27 mouse cellular contexts compared by ENCODE assay signal in genomic region chr5:27711461-27712192, GRCm38 (mm10).
DNase-seq lines count a peak whose midpoint lies in the region; ATAC-seq and TF ChIP-seq lines count a peak whose summit lies in the region.
"Had no signal": no experiment of that assay in that cellular context is flagged by ENCODE, and none has a peak within 500 bp of the region (broad histone marks: within the 10 kb centered on the region; RNA-seq: fewer than 3 reads in every experiment).

No protein-coding gene starts in this region.

- WGBS in intestine, embryonic 14.5 days, result 60% methylated on average over 8 of the region's 8 CpGs
- WGBS in intestine, embryonic 16.5 days, result 56% methylated on average over 8 of the region's 8 CpGs
- WGBS in kidney, postnatal 0 days, result 47% methylated on average over 8 of the region's 8 CpGs

- H3K9ac ChIP-seq in intestine, embryonic 14.5 days (ENCODE audit: low read length), result no peak overlapping the region
- H3K9ac ChIP-seq in intestine, embryonic 16.5 days (ENCODE audit: low read depth, low read length), result no peak overlapping the region
- H3K9ac ChIP-seq in kidney, postnatal 0 days (ENCODE audit: low read depth, low read length), result no peak overlapping the region
- H3K9ac ChIP-seq: forebrain, embryonic 15.5 days; heart, embryonic 13.5 days; hindbrain, embryonic 15.5 days; limb, embryonic 13.5 days; lung, embryonic 15.5 days; neural tube, embryonic 13.5 days had no signal

- no peak for TF ChIP-seq CTCF in kidney, postnatal 0 days (IDR thresholded peaks at IDR 0.05; ENCODE audit: low read depth)

- peaks cover 10% of the 10 kb centered on the region for H3K4me1 ChIP-seq in intestine, embryonic 14.5 days (replicated peaks; ENCODE audit: control insufficient read depth, insufficient read depth, low read length)
- peaks cover 23% of the 10 kb centered on the region for H3K4me1 ChIP-seq in intestine, embryonic 16.5 days (ENCODE audit: control insufficient read depth, insufficient read depth, low read length)
- H3K4me1 ChIP-seq in kidney, postnatal 0 days (replicated peaks; ENCODE audit: insufficient read depth, low read length), result peaks cover 5% of the 10 kb centered on the region

- ATAC-seq in intestine, embryonic 14.5 days (replicated peaks; ENCODE audit: low FRiP score, low TSS enrichment, low read depth), result 0 out of 2 replicates have a peak, but pooled peaks have one; percentile 29
- ATAC-seq in intestine, embryonic 16.5 days, result no peak
- peak; percentile 57; the same call in 1 of the 2 replicates for ATAC-seq in kidney, postnatal 0 days (replicated peaks; ENCODE audit: low FRiP score, low read depth)
- ATAC-seq: forebrain, embryonic 15.5 days; Patski had no signal

- no peak overlapping the region for H3K4me2 ChIP-seq in intestine, embryonic 14.5 days (ENCODE audit: low read length)
- H3K4me2 ChIP-seq in intestine, embryonic 16.5 days (ENCODE audit: low read depth, low read length), result no peak overlapping the region
- no peak overlapping the region for H3K4me2 ChIP-seq in kidney, postnatal 0 days (ENCODE audit: low read length)
- H3K4me2 ChIP-seq: forebrain, embryonic 15.5 days; heart, embryonic 13.5 days; hindbrain, embryonic 15.5 days; limb, embryonic 13.5 days; liver, embryonic 11.5 days; lung, embryonic 15.5 days; neural tube, embryonic 13.5 days had no signal

- H3K27me3 ChIP-seq in intestine, embryonic 14.5 days (replicated peaks; ENCODE audit: control insufficient read depth, insufficient read depth, low read length), result no peaks in the 10 kb centered on the region
- H3K27me3 ChIP-seq in intestine, embryonic 16.5 days (replicated peaks; ENCODE audit: control insufficient read depth, insufficient read depth, low read length), result no peaks in the 10 kb centered on the region
- no peaks in the 10 kb centered on the region for H3K27me3 ChIP-seq in kidney, postnatal 0 days (ENCODE audit: insufficient read depth, low read length)
- H3K27me3 ChIP-seq: forebrain, embryonic 15.5 days; heart, embryonic 13.5 days; hindbrain, embryonic 15.5 days; limb, embryonic 13.5 days; lung, embryonic 15.5 days; neural tube, embryonic 13.5 days; Patski had no signal

- DNase-seq in adrenal gland, postnatal 14 days, result peak; percentile 21
- no peak for DNase-seq in adrenal gland, postnatal 25 days
- DNase-seq in intestine, embryonic 14.5 days (ENCODE audit: low spot score), result no peak
- peak; percentile 6 for DNase-seq in kidney, postnatal 0 days (ENCODE audit: low spot score)
- DNase-seq in kidney, adult 18-20 months, result no peak
- DNase-seq in ZHBTc4 (ENCODE audit: low read depth, low spot score), result peak; percentile 9
- no peak for DNase-seq in cerebellum, adult 18-20 months
- DNase-seq: adrenal gland, postnatal 36 days; cerebellum, adult 9-10 months; gastrocnemius, postnatal 10 days; heart, postnatal 10 days; kidney, adult 11 months; right cerebral cortex, postnatal 4 days; thymus, adult 18-20 months; thymus, postnatal 25 days had no signal

- H3K27ac ChIP-seq in intestine, embryonic 14.5 days (ENCODE audit: low read depth), result no peak overlapping the region
- H3K27ac ChIP-seq in intestine, embryonic 16.5 days (ENCODE audit: low read length), result no peak overlapping the region
- H3K27ac ChIP-seq in kidney, postnatal 0 days, result no peak overlapping the region; the same call in 1 of the 2 replicates
- H3K27ac ChIP-seq: forebrain, embryonic 15.5 days; heart, embryonic 13.5 days; hindbrain, embryonic 15.5 days; limb, embryonic 13.5 days; lung, embryonic 15.5 days; neural tube, embryonic 13.5 days; stomach, postnatal 0 days had no signal

- H3K4me3 ChIP-seq in intestine, embryonic 14.5 days (ENCODE audit: low read depth, low read length), result no peak overlapping the region
- no peak overlapping the region for H3K4me3 ChIP-seq in intestine, embryonic 16.5 days (ENCODE audit: low read length)
- no peak overlapping the region for H3K4me3 ChIP-seq in kidney, postnatal 0 days (replicated peaks; ENCODE audit: low read depth, low read length)
- H3K4me3 ChIP-seq: erythroblast, embryonic 14.5 days; forebrain, embryonic 15.5 days; heart, embryonic 13.5 days; hindbrain, embryonic 10.5 days; hindbrain, embryonic 15.5 days; limb, embryonic 13.5 days; lung, embryonic 15.5 days; neural tube, embryonic 13.5 days had no signal

- no peaks in the 10 kb centered on the region for H3K9me3 ChIP-seq in intestine, embryonic 14.5 days (ENCODE audit: control insufficient read depth, low read length)
- H3K9me3 ChIP-seq in intestine, embryonic 16.5 days (ENCODE audit: control insufficient read depth, low read length), result no peaks in the 10 kb centered on the region
- no peaks in the 10 kb centered on the region for H3K9me3 ChIP-seq in kidney, postnatal 0 days (replicated peaks; ENCODE audit: low read length)
- H3K9me3 ChIP-seq: forebrain, embryonic 15.5 days; heart, embryonic 13.5 days; hindbrain, embryonic 10.5 days; hindbrain, embryonic 15.5 days; limb, embryonic 13.5 days; lung, embryonic 15.5 days; neural tube, embryonic 13.5 days had no signal

- H3K36me3 ChIP-seq in intestine, embryonic 14.5 days (ENCODE audit: control insufficient read depth, insufficient read depth, low read length), result no peaks in the 10 kb centered on the region
- H3K36me3 ChIP-seq in intestine, embryonic 16.5 days (ENCODE audit: control insufficient read depth, insufficient read depth, low read length), result no peaks in the 10 kb centered on the region
- H3K36me3 ChIP-seq in kidney, postnatal 0 days (ENCODE audit: insufficient read depth, low read length), result no peaks in the 10 kb centered on the region
- H3K36me3 ChIP-seq: heart, embryonic 13.5 days; hindbrain, embryonic 10.5 days; limb, embryonic 13.5 days; lung, embryonic 15.5 days had no signal

Comparison
In these comparisons a context has a peak if more than half of its experiments do, and no peak if none do; other contexts are left out.
1. DNase-seq: peak in adrenal gland, postnatal 14 days (single experiment), kidney, postnatal 0 days (single experiment) and ZHBTc4 (single experiment); none in adrenal gland, postnatal 25 days (single experiment), intestine, embryonic 14.5 days (single experiment), kidney, adult 18-20 months (single experiment) and cerebellum, adult 18-20 months (0 of 2).